Mouse (Mus musculus): ENCODE data around the gene Lyar.

- peak; percentile 58 to 86 for TF ChIP-seq CTCF (conservative IDR thresholded peaks at IDR 0.05 in 1 of 2, IDR thresholded peaks at IDR 0.05 in 1 of 2; ENCODE audit: low read depth in 2 of 2, low read length in 2 of 2)
- TF ChIP-seq ZKSCAN1 (IDR thresholded peaks at IDR 0.05; ENCODE audit: borderline replicate concordance, low read depth, low read length): no peak
These were observed 22.8 kb upstream of the Lyar start for GRCm38 (mm10) chr5:38197482-38197823.

All from CH12.LX (cell line).